Comparison of ENCODE assay signal across 26 mouse cellular contexts in genomic region chr1:82443517-82443916, GRCm38 (mm10).
DNase-seq lines count a peak whose midpoint lies in the region; ATAC-seq and TF ChIP-seq lines count a peak whose summit lies in the region.
"Had no signal": no experiment of that assay in that cellular context is flagged by ENCODE, and none has a peak within 500 bp of the region (broad histone marks: within the 10 kb centered on the region; RNA-seq: fewer than 3 reads in every experiment).

No protein-coding gene starts in this region.

- no peak for TF ChIP-seq POLR2A in CH12.LX (IDR thresholded peaks at IDR 0.05; ENCODE audit: low read depth, low read length)

- H3K4me1 ChIP-seq in CH12.LX (ENCODE audit: control insufficient read depth in 1 of 2, insufficient read depth in 2 of 2), result peaks cover 7 to 17% of the 10 kb centered on the region in 2 experiments
- H3K4me1 ChIP-seq in hindbrain, embryonic 16.5 days (ENCODE audit: control insufficient read depth, insufficient read depth, low read depth, low read length), result no peaks in the 10 kb centered on the region
- H3K4me1 ChIP-seq: embryonic facial prominence, embryonic 13.5 days; embryonic facial prominence, embryonic 15.5 days; forebrain, embryonic 12.5 days had no signal

- no peak for TF ChIP-seq CTCF in CH12.LX (conservative IDR thresholded peaks at IDR 0.05 in 1 of 2, IDR thresholded peaks at IDR 0.05 in 1 of 2; ENCODE audit: low read depth in 2 of 2, low read length in 2 of 2)

- H3K36me3 ChIP-seq in CH12.LX (replicated peaks in 1 of 2; ENCODE audit: control insufficient read depth in 1 of 2, insufficient read depth in 1 of 2, low read length in 1 of 2), result peaks cover 15 to 58% of the 10 kb centered on the region in 2 experiments
- H3K36me3 ChIP-seq in hindbrain, embryonic 16.5 days (ENCODE audit: control insufficient read depth, insufficient read depth, low read length), result no peaks in the 10 kb centered on the region
- H3K36me3 ChIP-seq: embryonic facial prominence, embryonic 13.5 days; embryonic facial prominence, embryonic 15.5 days; forebrain, embryonic 10.5 days; forebrain, embryonic 12.5 days had no signal

- H3K9ac ChIP-seq in CH12.LX (ENCODE audit: insufficient read depth, low read depth), result no peak overlapping the region
- H3K9ac ChIP-seq in hindbrain, embryonic 16.5 days (ENCODE audit: low read depth, low read length), result no peak overlapping the region
- H3K9ac ChIP-seq: embryonic facial prominence, embryonic 13.5 days; embryonic facial prominence, embryonic 15.5 days; forebrain, embryonic 12.5 days had no signal

- no peaks in the 10 kb centered on the region for H3K9me3 ChIP-seq in CH12.LX (replicated peaks; ENCODE audit: low read length)
- H3K9me3 ChIP-seq in hindbrain, embryonic 16.5 days (ENCODE audit: control insufficient read depth, low read length), result no peaks in the 10 kb centered on the region
- H3K9me3 ChIP-seq: embryonic facial prominence, embryonic 13.5 days; embryonic facial prominence, embryonic 15.5 days; forebrain, embryonic 10.5 days; forebrain, embryonic 12.5 days had no signal

- no peaks in the 10 kb centered on the region for H3K27me3 ChIP-seq in CH12.LX (replicated peaks)
- H3K27me3 ChIP-seq in hindbrain, embryonic 16.5 days (replicated peaks; ENCODE audit: control insufficient read depth, insufficient read depth, low read length), result no peaks in the 10 kb centered on the region
- H3K27me3 ChIP-seq: embryonic facial prominence, embryonic 13.5 days; embryonic facial prominence, embryonic 15.5 days; forebrain, embryonic 12.5 days had no signal

- dilution Hi-C loops in CH12.LX (cut with MboI; ENCODE audit: extremely low pct_ligation_motif_present, extremely low pct_unique_long_range_greater_than_20kb, low sequenced_read_pairs), result no loop called here

- no peak for TF ChIP-seq RAD21 in CH12.LX (IDR thresholded peaks at IDR 0.05; ENCODE audit: low read depth, low read length)

- in situ Hi-C loops in CH12.LX (cut with MboI; ENCODE audit: low pct_ligation_motif_present, low pct_unique_long_range_greater_than_20kb, low sequenced_read_pairs), result no loop called here

- no peak for TF ChIP-seq EP300 in CH12.LX (IDR thresholded peaks at IDR 0.05; ENCODE audit: low read length)

- H3K4me3 ChIP-seq in CH12.LX (replicated peaks in 1 of 3; ENCODE audit: low read depth in 2 of 3, low read length in 2 of 3, poor library complexity in 1 of 3), result no peak overlapping the region
- no peak overlapping the region for H3K4me3 ChIP-seq in hindbrain, embryonic 16.5 days (ENCODE audit: low read length)
- H3K4me3 ChIP-seq: embryonic facial prominence, embryonic 13.5 days; embryonic facial prominence, embryonic 15.5 days; erythroblast, embryonic 14.5 days; forebrain, embryonic 10.5 days; forebrain, embryonic 12.5 days had no signal

- no peak overlapping the region for H3K27ac ChIP-seq in CH12.LX (ENCODE audit: insufficient read depth, low read depth)
- H3K27ac ChIP-seq in hindbrain, embryonic 16.5 days (ENCODE audit: low read depth, low read length), result no peak overlapping the region
- H3K27ac ChIP-seq: embryonic facial prominence, embryonic 13.5 days; embryonic facial prominence, embryonic 15.5 days; forebrain, embryonic 10.5 days; forebrain, embryonic 12.5 days had no signal

- 72% methylated on average over 4 of the region's 4 CpGs for WGBS in hindbrain, embryonic 16.5 days

- H3K79me2 ChIP-seq in CH12.LX (replicated peaks; ENCODE audit: control insufficient read depth, extremely low read depth, insufficient read depth, poor library complexity, severe bottlenecking), result no peaks in the 10 kb centered on the region

- DNase-seq in CD4-positive helper T cell, adult 2 months (ENCODE audit: low read depth, low spot score), result peak; percentile 36
- DNase-seq in CH12.LX (ENCODE audit: extremely low read depth), result peak; percentile 20
- DNase-seq in lung, postnatal 4 days, result no peak
- DNase-seq in liver, result no peak
- DNase-seq in lung, postnatal 25 days (ENCODE audit: low spot score), result no peak
- DNase-seq: adrenal gland, adult 2 months; adrenal gland, postnatal 10 days; adrenal gland, postnatal 25 days; B cell, adult 2 months; cerebellum, adult 11 months; cerebellum, adult 18-20 months; cerebellum, adult 8-10 months; cerebellum, adult 9-11 months; cerebellum, postnatal 14 days; cerebellum, postnatal 36 days; embryo, embryonic 11 days had no signal

- H3K4me2 ChIP-seq in CH12.LX (ENCODE audit: insufficient read depth, low read depth, poor library complexity, severe bottlenecking), result no peak overlapping the region
- H3K4me2 ChIP-seq in hindbrain, embryonic 16.5 days (ENCODE audit: low read length), result no peak overlapping the region
- H3K4me2 ChIP-seq: embryonic facial prominence, embryonic 13.5 days; embryonic facial prominence, embryonic 15.5 days; forebrain, embryonic 12.5 days had no signal

- ATAC-seq in activated CD4-positive, CD25-positive, alpha-beta regulatory T cell, adult 4 months, result peak; percentile 52
- peak; percentile 57 for ATAC-seq in inflammation-experienced regulatory T-cells, adult 6 months
- no peak for ATAC-seq in hindbrain, embryonic 16.5 days
- ATAC-seq: forebrain, embryonic 14.5 days; forebrain, embryonic 16.5 days had no signal

TF ChIP-seq in CH12.LX, 34 proteins besides CTCF, POLR2A, EP300 and RAD21:
- TF ChIP-seq ZNF384 (IDR thresholded peaks at IDR 0.05; ENCODE audit: low read depth, low read length), result peak; percentile 80
- no peak for TF ChIP-seq NRF1 (IDR thresholded peaks at IDR 0.05; ENCODE audit: low read depth, low read length)
- no peak for TF ChIP-seq RCOR1 (conservative IDR thresholded peaks at IDR 0.05; ENCODE audit: low read depth, low read length)

Comparison
In these comparisons a context has a peak if more than half of its experiments do, and no peak if none do; other contexts are left out.
1. DNase-seq: peak in CD4-positive helper T cell, adult 2 months (single experiment) and CH12.LX (single experiment); none in lung, postnatal 4 days (0 of 2), liver (single experiment) and lung, postnatal 25 days (single experiment).